Mouse (Mus musculus): ENCODE measurements at regions not wholly inside any gene's neighbourhood (a gene's known extent, or its start where the extent isn't known, plus 50 kb on each side); places are given as distances from the start of the nearest gene placed in this dataset.

DNA sequence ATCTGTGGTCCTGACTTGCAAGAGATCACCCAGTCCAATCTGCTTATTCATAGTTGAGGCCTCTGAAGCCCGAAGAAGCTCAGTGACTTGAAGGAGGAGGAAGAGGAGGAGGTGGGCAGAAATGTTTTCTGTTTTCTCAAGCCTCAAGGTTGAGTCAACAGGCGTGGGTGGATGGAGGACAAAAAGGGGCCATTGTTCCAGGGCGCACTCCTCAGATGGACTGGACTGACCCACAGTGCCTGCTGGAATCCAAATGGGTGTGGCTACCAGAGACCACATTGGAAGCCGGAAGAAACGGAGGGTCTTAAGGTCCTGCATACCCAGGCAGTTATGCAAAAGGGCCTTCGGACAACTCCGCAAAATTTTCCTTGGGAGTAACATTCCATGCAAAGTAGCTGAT is 75.6 kb upstream of the Barx2 start:
- TF ChIP-seq CTCF (conservative IDR thresholded peaks at IDR 0.05; ENCODE audit: insufficient read depth, insufficient read length, low read depth, low read length) (no peak), POLR2A (IDR thresholded peaks at IDR 0.05; ENCODE audit: low read depth, low read length) (no peak)

Measured in kidney, adult 2 months (tissue).